Mouse (Mus musculus) cerebellum, adult 2 months (tissue): ENCODE measurements around the gene Exo1. TPM values are rescaled to one million over a fixed set of nuclear protein-coding genes. Genes with fewer than 3 reads are reported as not detected.

Experiments used
- DNase-seq, 2 experiments: peaks; one replicate each; pipeline ENCODE4 v3.0.0; 2021
- H3K27ac ChIP-seq: fragments of 200-500 bp; 2 replicates; pipeline ENCODE4 v1.5.1; 2012; ENCODE audit warnings: low read length, control low read depth, inconsistent platforms; ENCODE audit not compliant: insufficient read depth
- H3K27me3 ChIP-seq: fragments of 200-500 bp; 2 replicates; pipeline ENCODE4 v1.6.1; 2012; ENCODE audit warnings: inconsistent platforms, mild to moderate bottlenecking, low read length, moderate library complexity; ENCODE audit not compliant: control insufficient read depth, insufficient read depth
- H3K4me1 ChIP-seq: fragments of 200-500 bp; 2 replicates; pipeline ENCODE4 v1.6.1; 2011; ENCODE audit warnings: low read length; ENCODE audit not compliant: control insufficient read depth, insufficient read depth
- H3K4me3 ChIP-seq: fragments of 200-500 bp; replicated peaks from 2 replicates; pipeline ENCODE3; 2011; ENCODE audit warnings: mild to moderate bottlenecking, low read depth, low read length, control low read depth; ENCODE audit not compliant: insufficient read depth
- CTCF ChIP-seq: fragments of 200-500 bp; IDR thresholded peaks from 2 replicates; pipeline ENCODE4 v1.5.1; 2011; ENCODE audit warnings: low read depth, mild to moderate bottlenecking, control low read depth, low read length, moderate library complexity, borderline replicate concordance; ENCODE audit not compliant: insufficient read depth
- POLR2A ChIP-seq: fragments of 200-500 bp; IDR thresholded peaks from 2 replicates; pipeline ENCODE4 v1.6.1; 2011; ENCODE audit warnings: low read length, control low read depth, borderline replicate concordance; ENCODE audit not compliant: insufficient read depth
- whole genome bisulfite sequencing: fragments of 180-500 bp; shearing (Covaris S2); methylation state at CpG from one replicate; pipeline ENCODE4 v1.1.7; 2018; 5-methylcytosine and 5-hydroxymethylcytosine counted together
- polyA plus RNA-seq: library from polyadenylated mRNA; depleted of rRNA; stranded (reverse); fragments of >200 nt; gene quantifications from 2 replicates; pipeline ENCODE4 v1.2.3, GENCODE M21; 2012

Exo1 gene
- polyA plus RNA-seq, 1 experiment, result 0.49 TPM

- 92% methylated on average over 6 of the region's 6 CpGs for WGBS
- Histone ChIP-seq H3K4me3 (no peak overlapping the region), H3K27me3 (no peaks in the 10 kb centered on the region), H3K27ac (no peak overlapping the region), H3K4me1 (no peaks in the 10 kb centered on the region)
- TF ChIP-seq POLR2A (no peak), CTCF (no peak)
- no peak for DNase-seq
These were observed 12.9 kb downstream of the Exo1 start for GRCm38 (mm10) chr1:175893263-175893662.

- Histone ChIP-seq H3K4me1 (no peaks in the 10 kb centered on the region), H3K4me3 (no peak overlapping the region), H3K27ac (no peak overlapping the region), H3K27me3 (no peaks in the 10 kb centered on the region)
- no peak for TF ChIP-seq CTCF
- no peak for DNase-seq
- 92% methylated on average over 12 of the region's 12 CpGs for WGBS
These were observed 13.3 kb downstream of the Exo1 start for GRCm38 (mm10) chr1:175893726-175894125.

- 88% methylated on average over 2 of the region's 2 CpGs for WGBS
- Histone ChIP-seq H3K27ac (no peak overlapping the region), H3K4me1 (no peaks in the 10 kb centered on the region), H3K4me3 (no peak overlapping the region), H3K27me3 (no peaks in the 10 kb centered on the region)
- no peak for DNase-seq
- no peak for TF ChIP-seq POLR2A
- no peak for TF ChIP-seq CTCF
These were observed 30.8 kb downstream of the Exo1 start for GRCm38 (mm10) chr1:175911207-175911606.

DNA sequence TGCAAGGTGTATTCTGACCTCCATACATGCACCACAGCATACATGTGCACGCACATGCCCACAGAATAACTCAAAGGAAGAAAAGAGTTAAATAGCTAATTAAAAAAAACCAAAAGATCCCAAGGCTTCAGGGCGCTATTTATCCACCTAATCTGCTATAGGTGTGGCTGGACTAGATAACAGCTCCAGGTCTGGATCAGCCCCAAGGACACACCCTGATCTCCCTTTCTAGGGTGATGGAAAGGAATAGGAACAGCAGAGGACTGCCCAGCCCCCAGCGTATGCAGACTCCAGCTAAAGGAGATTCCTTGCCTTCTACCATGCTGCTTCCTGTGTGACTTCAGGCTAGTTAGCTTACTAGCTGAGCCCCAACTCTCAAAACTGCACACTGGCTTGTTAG, 31.7 kb downstream of the Exo1 start:
- no peak for DNase-seq
- Histone ChIP-seq H3K27ac (no peak overlapping the region), H3K27me3 (no peaks in the 10 kb centered on the region), H3K4me1 (no peaks in the 10 kb centered on the region), H3K4me3 (no peak overlapping the region)
- WGBS, result 93% methylated on average over 3 of the region's 3 CpGs
- TF ChIP-seq POLR2A, result no peak
- TF ChIP-seq CTCF, result no peak

DNA sequence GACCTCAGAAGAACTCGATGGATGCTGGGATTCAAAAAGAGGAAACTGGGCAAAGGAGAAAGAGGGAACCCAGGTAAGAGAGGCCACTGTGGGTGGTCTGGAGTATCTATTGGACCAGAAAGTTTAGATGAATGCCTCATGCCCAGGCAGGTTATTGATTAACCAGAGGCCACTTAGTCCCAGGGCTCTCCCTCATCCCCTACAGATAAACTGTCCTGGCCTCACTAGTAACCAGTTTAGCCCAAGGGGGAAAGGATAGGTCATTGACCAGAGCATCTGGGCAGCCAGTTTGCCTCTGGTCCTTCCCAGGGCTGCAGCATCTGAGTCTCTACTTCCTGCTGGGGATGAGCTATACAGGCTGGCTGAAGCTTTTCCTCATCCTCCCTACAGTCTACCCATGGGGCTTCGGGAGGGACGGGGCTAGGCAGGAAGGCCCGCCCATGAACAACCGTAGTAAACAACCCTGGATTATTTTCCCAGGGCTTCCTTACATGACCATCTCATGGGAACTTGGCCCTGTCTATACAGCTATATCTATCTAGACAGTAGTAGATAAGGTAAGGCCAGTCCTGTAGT, 33.4 kb downstream of the Exo1 start:
- Histone ChIP-seq H3K4me1 (no peaks in the 10 kb centered on the region), H3K27me3 (no peaks in the 10 kb centered on the region), H3K27ac (no peak overlapping the region), H3K4me3 (no peak overlapping the region)
- no peak for DNase-seq
- no peak for TF ChIP-seq POLR2A
- no peak for TF ChIP-seq CTCF
- WGBS, result 78% methylated on average over 5 of the region's 5 CpGs

- 91% methylated on average over 9 of the region's 9 CpGs for WGBS
These were observed 39.6 kb downstream of the Exo1 start, which contains the start of gene Gm38100 for GRCm38 (mm10) chr1:175920029-175920428. TSS of gene Gm38100 (plus strand) at chr1:175920329.

GRCm38 (mm10) chr1:175921091-175921490, 40.7 kb downstream of the Exo1 start:
- DNase-seq, result no peak
- TF ChIP-seq CTCF, result no peak
- no peak for TF ChIP-seq POLR2A
- Histone ChIP-seq H3K27ac (no peak overlapping the region), H3K4me3 (no peak overlapping the region), H3K27me3 (no peaks in the 10 kb centered on the region), H3K4me1 (no peaks in the 10 kb centered on the region; the same call in 1 of the 2 replicates)
- 91% methylated on average over 8 of the region's 8 CpGs for WGBS

More at GRCm38 (mm10) chr1:175920029-175920428, 39.6 kb downstream of the Exo1 start, which contains the start of gene Gm38100:
- TF ChIP-seq CTCF (no peak), POLR2A (no peak)
- no peak within 1 kb of the TSS for H3K4me3 ChIP-seq
- H3K27me3 ChIP-seq, result no peaks in the 10 kb centered on the region
- no peak for DNase-seq
- no peaks in the 10 kb centered on the region; the same call in 1 of the 2 replicates for H3K4me1 ChIP-seq
- no peak within 1 kb of the TSS for H3K27ac ChIP-seq
